Mouse (Mus musculus) ES-Bruce4 (cell line): ENCODE measurements at regions not wholly inside any gene's neighbourhood (a gene's known extent, or its start where the extent isn't known, plus 50 kb on each side); places are given as distances from the start of the nearest gene placed in this dataset.

Experiments
- CTCF ChIP-seq: IDR thresholded peaks from one replicate; pipeline ENCODE4 v1.8.1; 2011; ENCODE audit warnings: low read depth, low read length
- POLR2A ChIP-seq: IDR thresholded peaks from one replicate; pipeline ENCODE4 v1.8.1; 2011; ENCODE audit warnings: low read length; ENCODE audit not compliant: insufficient read depth

DNA sequence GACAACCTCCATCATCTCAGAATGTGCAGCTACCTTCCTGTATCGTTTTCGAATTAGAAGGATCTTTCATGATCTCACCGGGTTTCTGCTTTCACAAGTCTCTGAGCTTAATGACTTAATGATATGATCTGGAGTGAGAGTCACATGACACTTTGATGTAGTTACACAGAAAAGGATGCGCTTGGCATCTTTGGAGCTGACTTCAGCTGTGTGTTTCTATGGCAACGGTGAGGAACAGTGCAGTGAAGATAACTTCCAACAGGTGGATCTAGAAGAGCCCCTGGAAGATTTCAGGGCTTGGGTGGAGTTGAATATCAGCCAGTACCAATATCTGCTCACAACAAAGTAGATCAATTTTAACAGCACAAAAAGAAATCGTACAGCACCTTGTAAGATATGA lies 449.1 kb upstream of the Adamts9 start:
- TF ChIP-seq CTCF (no peak), POLR2A (no peak)
